Mouse (Mus musculus) layer of hippocampus, postnatal 14 days (tissue): ENCODE measurements at regions not wholly inside any gene's neighbourhood (a gene's known extent, or its start where the extent isn't known, plus 50 kb on each side); places are given as distances from the start of the nearest gene placed in this dataset.

Experiments
- DNase-seq, 2 experiments: peaks; one replicate each; pipeline ENCODE4 v3.0.0; 2021 to 2022; ENCODE audit warnings: low spot score in 2 of 2, mixed read lengths in 1 of 2

- peak; percentile 13 to 48 for DNase-seq
These were observed 369.1 kb upstream of the Stxbp6 start for GRCm38 (mm10) chr12:45443512-45444190.

GRCm38 (mm10) chr12:45442474-45442873, 368.0 kb upstream of the Stxbp6 start:
- DNase-seq = no peak

GRCm38 (mm10) chr12:45439745-45440144, 365.2 kb upstream of the Stxbp6 start:
- no peak for DNase-seq

DNA sequence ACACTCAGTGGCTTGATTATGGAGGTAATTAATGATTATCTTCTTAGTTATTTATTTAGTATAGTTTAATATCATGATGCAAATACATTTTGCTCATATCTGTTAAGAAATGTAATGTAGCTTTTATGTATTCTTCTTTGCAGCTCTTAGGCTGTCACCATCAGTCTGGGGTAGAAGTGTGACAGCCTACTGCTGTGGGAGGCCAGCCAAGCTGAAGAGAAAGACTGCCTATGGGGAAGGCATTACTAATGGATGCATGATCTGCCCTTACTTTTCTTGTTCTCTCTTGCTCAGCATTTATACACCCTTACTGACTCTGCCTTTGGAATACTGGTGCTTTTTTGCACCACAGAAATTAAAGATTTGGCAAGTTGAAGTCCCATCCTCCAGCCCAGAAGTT, 362.8 kb upstream of the Stxbp6 start:
- no peak for DNase-seq

DNA sequence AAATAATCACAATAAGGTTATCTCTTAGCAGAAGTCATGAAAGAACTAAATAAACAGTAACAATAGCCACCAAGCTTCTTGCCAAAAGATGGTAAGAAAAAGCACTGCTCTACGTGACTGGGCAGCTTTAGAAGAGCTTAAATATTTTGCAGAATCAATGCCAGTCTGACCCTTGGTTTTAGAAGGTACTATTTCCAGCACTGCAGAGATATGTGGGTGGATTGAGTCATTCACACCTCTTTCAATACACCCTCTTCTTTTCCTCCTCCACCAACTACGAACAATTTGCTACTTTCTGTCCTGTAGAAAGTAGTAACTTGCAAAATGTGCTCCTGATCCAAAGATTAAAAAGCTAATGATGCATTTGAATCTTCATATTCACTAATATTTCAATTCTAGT, 324.9 kb upstream of the Stxbp6 start:
- DNase-seq = no peak

DNA sequence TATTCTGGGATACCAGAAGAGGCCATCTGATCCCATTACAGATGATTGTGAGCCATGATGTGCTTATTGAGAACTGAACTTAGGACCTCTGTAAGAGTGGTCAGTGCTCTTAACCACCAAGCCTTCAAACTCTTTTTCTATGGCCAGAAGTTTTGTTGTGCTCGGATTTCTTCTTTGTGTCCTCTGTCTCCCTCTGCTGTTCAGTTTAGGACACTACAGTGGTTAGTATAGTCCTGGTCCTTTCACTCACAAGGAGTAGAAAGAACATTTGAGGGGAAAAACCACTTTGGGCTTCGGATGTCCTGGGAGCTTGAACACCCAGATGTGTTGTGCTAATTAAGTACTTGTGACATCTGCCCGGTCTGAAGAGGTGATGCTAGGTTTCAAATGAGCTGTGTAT, 310.4 kb upstream of the Stxbp6 start:
- DNase-seq = peak; percentile 21 to 61
